Mouse (Mus musculus): ENCODE data around the gene Mcf2l. TPM values are rescaled to one million over a fixed set of nuclear protein-coding genes. Genes with fewer than 3 reads are reported as not detected.

The Mcf2l gene
- total RNA-seq, 2 experiments from 2014 or later, result 212 to 231 TPM

DNA sequence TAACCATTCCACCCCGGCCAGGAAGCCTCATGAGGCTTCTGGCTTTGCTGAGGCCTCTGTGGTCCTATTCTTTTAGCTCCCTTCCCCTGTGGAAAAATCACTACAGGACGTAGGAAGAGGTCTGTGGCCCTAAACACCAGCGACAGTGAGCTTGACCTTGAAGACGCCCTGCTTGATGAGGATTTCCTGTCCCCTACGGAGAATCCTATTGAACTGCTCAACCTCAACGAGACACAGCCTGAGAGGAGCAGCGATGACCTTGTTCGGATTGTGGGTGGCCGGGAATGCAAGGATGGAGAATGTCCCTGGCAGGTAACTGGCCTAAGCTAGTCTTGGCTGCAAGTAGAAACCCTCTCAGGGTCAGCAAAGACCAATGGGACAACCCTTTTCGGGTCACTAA lies 176.9 kb downstream of the Mcf2l start:
- DNase-seq (ENCODE audit: low spot score in 2 of 2), result no peak

DNA sequence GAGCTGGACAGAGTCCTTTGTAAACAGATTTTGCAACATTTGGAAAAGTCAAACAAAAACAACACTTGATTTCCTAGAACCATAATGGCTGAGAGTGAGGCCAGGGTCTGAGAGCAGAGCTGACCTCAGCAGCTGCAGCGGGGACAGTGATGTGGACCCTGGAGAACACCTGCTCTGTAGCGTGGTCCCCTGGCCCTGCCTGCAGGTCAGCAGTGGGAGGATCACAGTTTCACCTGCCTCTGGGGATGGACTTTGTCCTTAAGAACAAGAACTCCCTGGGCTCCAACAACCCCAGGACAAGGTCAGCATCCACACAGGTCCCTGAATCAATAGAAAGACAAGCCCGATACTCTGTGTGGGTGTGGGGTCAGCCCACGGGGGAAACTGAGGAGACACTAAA lies 183.7 kb downstream of the Mcf2l start:
- no peak for DNase-seq (ENCODE audit: low spot score in 2 of 2)

DNA sequence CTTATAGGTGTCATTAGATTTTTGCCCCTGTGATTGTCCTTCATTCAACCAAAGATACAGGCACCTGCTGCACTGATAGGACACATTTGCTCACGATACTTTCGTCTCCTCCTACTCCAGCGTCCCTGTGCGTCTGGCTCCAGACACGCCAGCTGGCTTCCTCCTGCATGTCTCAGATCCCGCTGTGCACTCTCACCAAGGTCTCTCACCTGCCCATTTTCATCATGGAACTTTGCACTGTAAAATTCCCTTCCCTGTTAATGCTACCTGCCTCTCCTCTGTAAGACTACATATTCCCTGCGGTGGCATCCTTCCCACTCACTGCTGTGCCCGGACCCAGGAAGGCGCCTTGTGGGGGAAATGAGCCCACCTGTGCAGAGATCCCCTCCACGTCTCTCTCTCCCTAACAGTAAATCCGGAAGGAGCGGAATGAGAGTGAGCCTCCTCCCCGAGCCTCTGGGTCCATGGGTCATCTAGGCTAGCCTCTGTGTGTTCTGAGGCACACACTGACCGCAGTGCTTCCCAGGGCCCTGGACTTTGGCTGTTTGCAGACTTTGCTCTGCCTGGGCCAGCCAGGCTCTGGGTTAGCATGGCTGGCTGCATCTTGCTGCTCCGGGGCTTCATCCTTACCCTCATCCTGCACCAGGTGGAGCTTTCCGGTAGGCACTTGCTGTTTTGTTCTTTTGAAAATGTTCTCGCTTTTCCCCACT lies 187.0 kb downstream of the Mcf2l start, which contains the start of gene Proz:
Gene Proz (plus strand): TSS at position 474 of the 710 bp plus-strand sequence.
- no peak for DNase-seq (ENCODE audit: low spot score in 2 of 2)

DNA sequence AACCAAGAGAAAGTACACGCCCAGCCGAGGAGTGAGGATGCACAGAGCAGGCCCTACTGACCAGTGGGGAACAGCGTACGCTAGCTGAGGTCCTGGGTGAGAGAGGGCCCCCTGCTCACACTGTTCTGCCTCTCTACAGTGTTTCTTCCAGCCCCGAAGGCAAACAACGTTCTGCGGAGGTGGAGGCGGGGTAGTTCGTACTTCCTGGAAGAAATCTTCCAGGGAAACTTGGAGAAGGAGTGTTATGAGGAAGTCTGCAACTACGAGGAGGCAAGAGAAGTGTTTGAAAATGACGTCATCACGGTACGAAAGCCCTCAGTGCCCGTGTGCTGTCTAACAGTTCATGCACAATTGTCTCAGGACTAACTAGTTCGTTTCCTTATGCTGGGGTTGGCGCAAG lies 189.5 kb downstream of the Mcf2l start:
- DNase-seq (ENCODE audit: low spot score in 2 of 2), result no peak

Small RNAs within 50 kb of the gene (microRNA-seq; reads per million reads assigned to microRNA genes)
- 0 to 1.2 reads per million in 2 experiments for gene Gm38671

Other genes with a start within 250 kb of the Mcf2l start
- 10 to 100 TPM; 31.9 to 35.6 TPM for gene Tubgcp3, start 201.6 kb upstream of the Mcf2l start, total RNA-seq (2021)
- 10 to 100 TPM; 58.9 to 59.9 TPM for gene Atp11a, start 116.8 kb upstream of the Mcf2l start, total RNA-seq (2021)
- under 1 TPM; 0.18 to 0.22 TPM for gene F7, start 152.2 kb downstream of the Mcf2l start, total RNA-seq (2021)
- not detected for gene F10, start 163.5 kb downstream of the Mcf2l start, total RNA-seq (2021)
- not detected for gene Proz, start 187.1 kb downstream of the Mcf2l start, total RNA-seq (2021)
- gene Pcid2, start 231.7 kb downstream of the Mcf2l start, total RNA-seq (2021), result 10 to 100 TPM; 26.2 to 29.4 TPM
- 10 to 100 TPM; 58.1 to 59.3 TPM for gene Cul4a, start 231.8 kb downstream of the Mcf2l start, total RNA-seq (2021)